Mouse (Mus musculus) layer of hippocampus, postnatal 25 days (tissue): ENCODE results near the gene Kcnh7. TPM values are rescaled to one million over a fixed set of nuclear protein-coding genes. Genes with fewer than 3 reads are reported as not detected.
A peak's percentile ranks its signal among the peaks of the same experiment; 100 is the strongest.
"Not testable (repeated sequence)": the region's sequence is repeated elsewhere in the genome, so short reads cannot be mapped to it uniquely, and the experiment has no call there.

Experiments
- DNase-seq, 2 experiments: peaks; one replicate each; pipeline ENCODE4 v3.0.0; 2022; ENCODE audit warnings: mixed read lengths in 2 of 2, low spot score in 1 of 2; ENCODE audit errors: extremely low spot score in 1 of 2
- total RNA-seq, 2 experiments: library from RNA; stranded (reverse); gene quantifications; 2 replicates each; pipeline ENCODE4 v1.2.3; 2021

Kcnh7 gene
- total RNA-seq, 2 experiments from 2014 or later: 29.3 to 43.8 TPM

DNA sequence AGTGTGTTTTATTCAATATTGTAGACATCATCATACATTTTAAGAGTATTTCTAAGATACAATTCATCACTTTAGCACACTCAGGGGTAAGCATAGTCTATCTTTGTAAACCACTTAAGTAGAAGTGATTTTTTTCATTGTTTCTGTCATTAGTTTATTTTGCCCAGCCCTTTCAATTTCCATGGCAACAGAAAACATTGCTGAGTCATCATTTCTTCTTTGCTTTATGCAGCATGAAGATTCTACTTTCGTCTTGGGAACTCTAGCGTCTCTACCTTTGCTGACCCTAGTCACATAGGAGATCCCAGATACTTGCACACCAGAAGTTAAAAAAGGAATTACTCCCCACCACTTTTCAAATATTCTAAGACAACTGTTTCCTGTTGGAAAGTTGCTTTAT is 456.4 kb downstream of the Kcnh7 start:
- DNase-seq: no peak

- DNase-seq: no peak
These were observed 458.1 kb downstream of the Kcnh7 start for GRCm38 (mm10) chr2:62725946-62726345.

DNA sequence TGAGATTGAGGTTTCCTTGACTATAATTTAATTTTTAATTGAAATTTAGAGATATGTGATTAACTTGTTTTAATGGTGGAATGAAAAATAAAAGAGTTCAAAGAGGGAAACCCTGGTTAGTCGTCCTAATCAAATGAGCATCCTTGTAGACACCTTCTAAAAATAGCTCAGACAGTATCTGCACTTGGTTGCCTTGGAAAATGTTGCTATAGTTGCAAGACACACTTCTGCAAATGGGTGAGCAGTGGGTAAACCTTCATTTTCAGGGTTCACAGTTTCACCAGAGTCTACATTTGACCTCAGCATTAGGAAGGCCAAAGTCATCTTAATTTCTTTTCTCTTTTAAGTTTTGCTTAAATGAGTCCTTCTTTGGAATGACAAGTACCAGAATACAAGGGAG is 465.7 kb downstream of the Kcnh7 start:
- DNase-seq: no peak

GRCm38 (mm10) chr2:62717270-62717669 is 466.8 kb downstream of the Kcnh7 start:
- DNase-seq: no peak

DNA sequence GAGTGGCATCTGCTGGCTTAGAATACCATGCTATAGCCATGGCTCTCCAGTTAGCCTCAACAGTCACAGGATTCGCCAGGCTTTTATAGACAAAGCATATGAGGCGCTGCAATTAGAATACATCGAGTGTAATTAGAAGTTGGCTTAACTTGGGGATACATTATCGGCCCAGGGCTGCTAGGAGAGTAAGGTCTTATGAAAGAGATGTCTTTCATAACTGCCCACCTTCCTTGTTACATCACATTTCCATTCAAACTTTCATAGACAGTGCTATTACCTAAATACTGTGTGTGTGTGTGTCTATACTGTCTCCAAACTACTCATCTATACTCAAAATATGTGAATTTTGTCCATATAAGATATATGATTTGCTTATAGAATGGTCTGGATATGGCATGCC is 468.8 kb downstream of the Kcnh7 start:
- no peak for DNase-seq

DNA sequence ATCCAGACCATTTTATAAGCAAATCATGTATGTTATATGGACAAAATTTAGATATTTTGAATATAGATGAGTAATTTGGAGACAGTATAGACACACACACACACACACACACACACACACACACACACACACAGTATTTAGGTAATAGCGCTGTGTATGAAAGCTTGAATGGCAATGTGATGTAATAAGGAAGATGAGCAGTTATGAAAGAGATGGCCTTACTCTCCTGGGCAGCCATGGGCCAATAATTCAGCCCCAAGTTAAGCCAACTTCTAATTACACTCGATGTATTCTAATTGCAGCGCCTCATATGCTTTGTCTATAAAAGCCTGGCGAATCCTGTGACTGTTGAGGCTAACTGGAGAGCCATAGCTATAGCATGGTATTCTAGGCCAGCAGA is 469.7 kb downstream of the Kcnh7 start:
- DNase-seq: not testable (repeated sequence)

GRCm38 (mm10) chr2:62709633-62710032 is 474.5 kb downstream of the Kcnh7 start:
- DNase-seq: no peak

GRCm38 (mm10) chr2:62706313-62706712 is 477.8 kb downstream of the Kcnh7 start:
- DNase-seq: no peak

- no peak for DNase-seq
These were observed 498.2 kb downstream of the Kcnh7 start for GRCm38 (mm10) chr2:62685934-62686333.

DNA sequence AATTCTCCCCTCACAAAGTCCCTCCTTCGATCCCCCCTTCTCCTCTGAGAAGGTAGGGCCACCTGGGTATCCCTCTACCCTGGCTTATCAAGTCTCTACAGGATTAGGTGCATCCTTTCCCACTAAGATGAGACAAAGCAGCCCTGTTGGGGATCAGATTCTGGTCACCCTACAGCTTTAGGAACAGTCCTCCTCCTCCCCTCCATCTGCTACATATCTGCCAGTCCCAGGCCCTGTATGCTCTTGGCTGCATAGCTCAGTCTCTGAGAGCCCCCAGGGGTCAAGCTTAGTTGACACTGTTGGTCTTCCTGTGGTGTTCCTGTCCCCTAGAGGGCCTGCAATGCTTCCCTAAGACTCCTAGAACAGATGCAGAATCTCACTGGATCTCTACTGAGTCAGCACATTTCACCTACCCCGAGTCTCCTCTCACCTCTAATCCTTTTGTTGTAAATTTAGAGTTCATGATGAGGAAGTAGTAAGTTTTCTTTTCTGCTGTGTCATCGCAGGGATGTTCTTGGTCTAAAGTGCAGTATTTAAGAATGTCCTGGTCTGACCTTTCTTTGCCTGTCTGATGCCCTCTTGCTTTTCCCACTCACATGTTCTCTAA is 499.0 kb downstream of the Kcnh7 start:
- DNase-seq: no peak

DNA sequence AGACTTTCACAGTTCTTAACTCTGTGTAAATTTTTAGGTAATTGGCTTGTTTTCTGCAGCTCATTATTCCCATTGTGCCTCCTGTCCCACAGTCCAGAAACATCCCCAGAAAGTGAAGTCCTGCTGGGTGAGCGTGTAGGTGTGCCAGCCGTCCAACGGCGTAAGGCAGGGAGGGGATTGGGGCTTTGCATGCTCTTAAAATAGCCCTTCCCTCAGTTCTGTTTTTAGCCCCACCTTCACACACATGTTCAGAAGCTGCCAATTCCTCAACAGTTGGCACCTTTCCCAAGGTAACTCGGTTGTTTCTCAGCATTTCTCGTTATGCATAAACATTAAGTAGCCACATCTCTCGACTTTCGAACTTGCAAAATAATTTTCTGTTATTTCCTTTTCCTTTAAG is 502.4 kb downstream of the Kcnh7 start:
- DNase-seq: no peak

DNA sequence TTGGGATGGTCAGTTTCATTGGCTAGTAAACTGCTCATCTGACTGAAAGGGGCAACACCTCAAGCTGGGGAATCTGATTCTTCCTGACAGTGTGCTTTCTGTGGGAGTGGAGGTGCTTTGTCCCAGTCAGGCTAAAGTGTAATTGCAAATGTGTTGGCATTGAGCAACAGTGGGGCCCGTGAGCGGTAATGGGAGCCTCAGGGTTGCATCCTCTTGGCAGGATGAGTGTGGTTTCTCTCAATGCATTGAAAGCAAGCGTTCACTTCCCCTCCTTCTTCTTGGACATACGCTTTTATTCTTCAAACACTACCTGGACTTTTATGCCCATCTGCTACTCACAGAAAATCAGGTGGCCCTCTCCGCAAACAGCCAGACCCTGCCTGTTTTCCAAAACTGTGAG is 511.3 kb downstream of the Kcnh7 start:
- no peak for DNase-seq

- no peak for DNase-seq
These were observed 513.3 kb downstream of the Kcnh7 start for GRCm38 (mm10) chr2:62670767-62671166.

DNA sequence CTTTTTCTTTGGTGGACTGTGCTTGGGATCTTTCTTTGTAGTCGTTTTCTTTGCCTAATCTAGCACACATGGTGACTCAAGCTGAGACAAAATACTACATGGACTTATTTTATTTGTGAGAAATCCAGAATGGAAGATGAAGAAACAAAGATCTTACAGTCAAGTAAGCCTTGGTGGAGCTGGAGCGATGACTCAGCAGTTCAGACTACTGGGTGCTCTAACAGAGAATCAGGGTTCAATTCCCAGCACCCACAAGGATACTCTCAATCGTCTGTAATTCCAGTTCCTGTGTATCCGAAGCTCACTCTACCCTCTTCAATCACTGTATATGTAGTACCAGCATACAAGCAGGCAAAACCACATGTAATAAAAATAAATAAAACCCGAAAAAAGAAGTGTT is 513.8 kb downstream of the Kcnh7 start:
- DNase-seq: no peak

GRCm38 (mm10) chr2:62669848-62670247 is 514.2 kb downstream of the Kcnh7 start:
- no peak for DNase-seq

- DNase-seq: no peak
These were observed 518.6 kb downstream of the Kcnh7 start for GRCm38 (mm10) chr2:62665536-62665935.

GRCm38 (mm10) chr2:62664839-62665238 is 519.2 kb downstream of the Kcnh7 start:
- no peak for DNase-seq

- peak; percentile 52 to 66 for DNase-seq
These were observed 519.9 kb downstream of the Kcnh7 start, which contains the start of gene Gca for GRCm38 (mm10) chr2:62664135-62664670. Gca (plus strand) TSS chr2:62664285.

GRCm38 (mm10) chr2:62662560-62662959 is 521.5 kb downstream of the Kcnh7 start:
- DNase-seq: no peak

DNA sequence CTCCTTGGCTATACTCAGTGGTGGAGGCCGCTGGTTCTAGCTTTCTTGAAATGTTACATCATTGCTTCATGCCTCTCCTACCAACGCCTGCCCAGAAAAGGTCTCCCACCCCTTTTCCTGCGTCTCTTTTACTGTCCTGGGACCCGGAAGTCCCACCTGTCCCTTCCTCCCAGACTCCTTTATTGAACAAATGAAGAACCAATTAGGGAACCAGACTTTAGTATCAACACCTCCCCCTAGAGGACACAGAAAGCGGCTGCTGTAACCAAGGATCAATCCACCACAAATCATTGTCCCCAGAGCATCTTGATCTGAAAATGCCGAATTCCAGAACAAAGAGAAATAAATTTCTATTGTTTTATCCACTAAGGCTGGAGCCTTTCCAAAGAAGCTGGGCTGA is 523.5 kb downstream of the Kcnh7 start:
- no peak for DNase-seq

- DNase-seq: no peak
These were observed 528.0 kb downstream of the Kcnh7 start for GRCm38 (mm10) chr2:62656072-62656471.

DNA sequence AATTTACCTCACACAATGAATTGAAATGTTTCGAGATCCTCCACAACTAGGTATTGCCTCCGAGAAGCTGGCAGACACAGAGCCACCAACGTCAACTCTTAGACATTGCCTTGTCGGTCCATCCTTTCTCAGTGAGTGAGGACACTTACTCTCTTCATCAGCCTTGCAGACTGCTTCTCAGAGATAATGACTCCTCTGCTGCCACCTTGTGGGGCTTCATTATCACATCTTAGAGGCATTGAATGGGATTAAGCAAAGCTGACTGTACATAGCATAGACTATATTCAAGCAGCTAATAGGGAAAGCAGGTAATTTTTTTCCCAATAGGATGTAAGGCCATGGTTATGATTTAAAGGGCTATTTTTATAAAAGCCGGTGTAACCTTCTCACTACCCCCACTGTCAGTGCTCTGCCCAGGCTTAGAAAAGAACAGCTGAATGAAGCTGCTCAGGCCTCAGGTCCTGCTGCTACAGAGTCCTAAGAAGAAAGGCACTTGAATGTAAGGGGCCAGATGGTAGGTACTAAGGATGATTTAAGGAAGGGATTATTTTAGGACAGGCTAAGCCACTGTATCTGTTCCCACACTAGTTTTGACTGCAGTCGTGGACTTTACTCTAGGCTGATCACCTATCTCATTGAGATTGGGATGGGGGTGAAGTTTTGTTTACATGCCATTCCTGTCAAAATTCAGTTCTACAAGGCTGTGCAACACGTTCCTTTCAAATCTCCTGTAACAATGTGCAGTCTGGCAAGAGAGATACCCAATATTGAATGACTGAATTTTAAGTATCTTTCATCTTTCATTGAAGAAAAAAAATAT is 529.4 kb downstream of the Kcnh7 start:
- DNase-seq: peak in 1 of 2 experiments; percentile 71
